Mouse (Mus musculus) stomach, postnatal 0 days (tissue): ENCODE data around the gene Irf6.

ENCODE experiments used
- CTCF ChIP-seq: IDR thresholded peaks from 2 replicates; pipeline ENCODE4 v1.5.1; 2016; ENCODE audit warnings: antibody characterized with exemption, low read depth, mild to moderate bottlenecking, moderate library complexity
- EP300 ChIP-seq: optimal IDR thresholded peaks from 2 replicates; pipeline ENCODE3; 2016; ENCODE audit warnings: antibody characterized with exemption

DNA sequence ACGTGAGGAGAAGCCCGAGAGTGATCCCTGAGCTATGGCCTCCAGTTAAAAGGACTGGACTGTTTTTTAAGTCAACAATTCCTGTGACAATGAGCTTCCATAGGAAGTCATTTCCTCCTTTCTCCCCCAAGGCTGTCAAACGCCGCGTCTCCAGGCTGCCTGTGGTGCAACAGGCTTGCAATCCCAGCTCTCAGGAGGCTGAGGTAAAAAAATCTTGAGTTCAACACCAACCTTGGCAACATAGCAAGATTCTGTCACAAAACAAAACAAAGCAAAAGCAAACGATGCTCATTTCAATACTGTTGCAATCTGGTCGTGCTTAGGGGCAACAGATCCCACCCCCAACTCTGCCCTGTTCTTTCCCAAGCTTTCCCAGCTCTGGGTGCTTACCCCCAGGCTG, 14.8 kb upstream of the Irf6 start:
- TF ChIP-seq CTCF (no peak), EP300 (no peak)
